Mouse (Mus musculus) intestine, postnatal 0 days (tissue): ENCODE measurements at regions not wholly inside any gene's neighbourhood (a gene's known extent, or its start where the extent isn't known, plus 50 kb on each side); places are given as distances from the start of the nearest gene placed in this dataset. TPM values are rescaled to one million over a fixed set of nuclear protein-coding genes. Genes with fewer than 3 reads are reported as not detected.

Source experiments
- ATAC-seq: fragments of 200-750 bp; cut with Nextera tagmentation; 2 replicates; pipeline ENCODE4 v1.8.0; 2017; ENCODE audit warnings: mild to moderate bottlenecking, moderate TSS enrichment, moderate library complexity
- H3K27ac ChIP-seq: fragments of 300-500 bp; sonication (generic); 2 replicates; pipeline ENCODE4 v1.5.1; 2014; ENCODE audit warnings: mild to moderate bottlenecking, low read depth, low read length, moderate library complexity
- H3K27me3 ChIP-seq: fragments of 300-500 bp; sonication (generic); replicated peaks from 2 replicates; pipeline ENCODE4 v1.6.1; 2014; ENCODE audit warnings: low read length, mixed read lengths; ENCODE audit not compliant: control insufficient read depth, insufficient read depth
- H3K36me3 ChIP-seq: fragments of 300-500 bp; sonication (generic); 2 replicates; pipeline ENCODE4 v1.6.1; 2014; ENCODE audit warnings: mild to moderate bottlenecking, moderate library complexity; ENCODE audit not compliant: control insufficient read depth, insufficient read depth
- H3K4me1 ChIP-seq: fragments of 300-500 bp; sonication (generic); replicated peaks from 2 replicates; pipeline ENCODE4 v1.6.1; 2014; ENCODE audit warnings: antibody characterized with exemption, low read length, mixed read lengths; ENCODE audit not compliant: control insufficient read depth, insufficient read depth
- H3K4me2 ChIP-seq: fragments of 300-500 bp; sonication (generic); replicated peaks from 2 replicates; pipeline ENCODE4 v1.6.1; 2014; ENCODE audit warnings: low read depth, mild to moderate bottlenecking, moderate library complexity
- H3K4me3 ChIP-seq: fragments of 300-500 bp; sonication (generic); 2 replicates; pipeline ENCODE4 v1.5.1; 2014; ENCODE audit warnings: low read depth, low read length
- H3K9ac ChIP-seq: fragments of 300-500 bp; sonication (generic); 2 replicates; pipeline ENCODE4 v1.6.1; 2014; ENCODE audit warnings: mild to moderate bottlenecking, low read depth, low read length
- H3K9me3 ChIP-seq: fragments of 300-500 bp; sonication (generic); 2 replicates; pipeline ENCODE4 v1.6.1; 2016; ENCODE audit warnings: mixed run types; ENCODE audit not compliant: control insufficient read depth
- CTCF ChIP-seq: sonication (generic); IDR thresholded peaks from 2 replicates; pipeline ENCODE4 v1.5.1; 2016; ENCODE audit warnings: low read depth, mild to moderate bottlenecking, control low read depth, antibody characterized with exemption, moderate library complexity
- WGBS: fragments of 180-500 bp; shearing (Covaris S2); extraction: QIAGEN DNeasy Blood & Tissue Kit; methylation state at CpG from one replicate; pipeline ENCODE4 v1.1.7; 2014; 5-methylcytosine and 5-hydroxymethylcytosine counted together
- microRNA-seq: library from miRNA; unstranded; fragments of <30 nt; microRNA quantifications from one replicate; pipeline ENCODE4, GENCODE M21; 2016

- WGBS = 81% methylated on average over 13 of the region's 13 CpGs
- ATAC-seq = no peak
- Histone ChIP-seq H3K9ac (no peak overlapping the region), H3K36me3 (no peaks in the 10 kb centered on the region), H3K9me3 (no peaks in the 10 kb centered on the region), H3K27me3 (no peaks in the 10 kb centered on the region), H3K4me2 (no peak overlapping the region), H3K4me3 (no peak overlapping the region), H3K27ac (no peak overlapping the region), H3K4me1 (no peaks in the 10 kb centered on the region)
- no peak for TF ChIP-seq CTCF
These were observed 51.6 kb upstream of the Pbx1 start for GRCm38 (mm10) chr1:168483651-168484050.

Small RNA genes lying in the stretch of these regions (microRNA-seq; reads per million reads assigned to microRNA genes)
- gene Mir6348 (not detected), gene Mir6354 (not detected)
